Mouse (Mus musculus) brown adipose tissue, adult 24 weeks (tissue): Measurements from ENCODE around the gene Tex13a. TPM values are rescaled to one million over a fixed set of nuclear protein-coding genes. Genes with fewer than 3 reads are reported as not detected.

Experiments
- H3K27ac ChIP-seq: fragments of 200-500 bp; replicated peaks from 2 replicates; pipeline ENCODE4 v1.5.1; 2012; ENCODE audit warnings: low read depth, mild to moderate bottlenecking, low read length
- H3K4me1 ChIP-seq: fragments of 200-500 bp; 2 replicates; pipeline ENCODE4 v1.6.1; 2012; ENCODE audit warnings: low read length, mixed read lengths; ENCODE audit not compliant: control insufficient read depth, insufficient read depth, insufficient read length
- H3K4me3 ChIP-seq: fragments of 200-500 bp; 2 replicates; pipeline ENCODE4 v1.5.1; 2012; ENCODE audit warnings: low read depth, mild to moderate bottlenecking, low read length, moderate library complexity; ENCODE audit not compliant: insufficient read depth
- polyA plus RNA-seq: library from polyadenylated mRNA; stranded (reverse); fragments of >200 nt; gene quantifications from 2 replicates; pipeline ENCODE4 v1.2.4, GENCODE M21; 2012; ENCODE audit not compliant: missing spikeins, insufficient read depth, insufficient read length

Gene Tex13a
- polyA plus RNA-seq, result not detected in 2 replicates

DNA sequence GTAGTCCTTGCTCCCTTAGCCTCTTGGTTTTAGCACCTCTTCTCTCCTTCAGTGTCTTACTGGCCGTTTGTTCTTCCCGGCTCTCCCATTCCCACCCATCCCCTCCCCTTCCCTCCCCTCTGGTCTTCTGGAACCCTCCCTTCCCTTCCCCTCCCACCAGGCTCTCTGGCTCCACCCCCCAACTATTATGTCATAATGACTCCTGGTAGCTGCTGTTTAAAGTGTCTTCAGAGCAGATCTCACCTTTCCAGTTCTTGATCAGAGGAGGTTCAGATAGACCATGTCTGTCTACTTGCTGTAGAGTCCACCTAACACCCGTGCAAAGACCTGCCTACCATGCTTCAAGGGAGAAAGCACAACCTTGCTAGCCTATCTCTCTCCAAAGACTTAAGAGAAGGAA lies at the start of gene Tex13a:
Gene Tex13a (minus strand): TSS at position 101 of the 400 bp plus-strand sequence.
- no peaks in the 10 kb centered on the region for H3K4me1 ChIP-seq
- H3K4me3 ChIP-seq, result no peak within 1 kb of the TSS
- no peak within 1 kb of the TSS for H3K27ac ChIP-seq

DNA sequence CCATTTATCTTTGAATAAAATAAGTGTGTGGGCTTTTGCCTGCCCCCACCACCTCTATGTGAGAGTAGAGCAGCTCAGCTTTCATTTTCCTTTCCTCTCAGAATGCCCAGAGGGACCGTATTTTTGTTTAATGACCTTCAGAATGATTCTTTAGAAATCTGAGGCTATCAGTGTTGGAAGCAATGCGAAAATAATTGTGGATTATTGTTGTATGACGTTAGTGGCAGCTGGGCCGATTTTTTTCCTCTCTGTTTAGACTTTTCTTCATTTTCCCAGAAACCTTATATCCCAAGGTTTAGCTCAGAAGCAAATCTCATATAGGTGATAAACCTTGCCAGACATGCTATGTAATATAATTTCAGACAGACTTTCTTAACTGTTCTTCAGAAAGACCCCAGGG lies 25.2 kb upstream of the Tex13a start:
- Histone ChIP-seq H3K4me3 (no peak overlapping the region), H3K27ac (no peak overlapping the region), H3K4me1 (no peaks in the 10 kb centered on the region)

DNA sequence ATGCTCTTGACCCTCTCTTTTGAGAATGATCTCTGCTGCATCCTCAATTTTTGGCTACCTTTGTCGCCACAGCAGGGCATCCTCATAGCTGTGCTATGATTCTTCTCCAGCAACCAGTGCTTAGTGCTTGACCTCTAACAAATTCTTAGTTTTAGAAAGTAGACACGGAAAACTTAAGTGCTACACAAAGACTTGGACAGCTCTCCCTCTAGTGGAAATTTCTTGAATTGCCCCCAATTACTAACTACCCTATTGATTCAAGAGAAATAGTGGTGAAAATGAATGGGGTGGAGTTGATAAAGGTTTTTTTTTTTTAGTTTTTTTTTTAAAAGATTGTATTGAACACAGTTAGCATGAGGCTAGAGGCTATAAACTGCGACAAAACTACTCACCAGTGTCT lies 39.2 kb downstream of the Tex13a start:
- Histone ChIP-seq H3K4me1 (no peaks in the 10 kb centered on the region), H3K4me3 (no peak overlapping the region)

More for the DNA sequence above, 39.2 kb downstream of the Tex13a start:
- H3K27ac ChIP-seq, result no peak overlapping the region
